Mouse (Mus musculus): Measurements from ENCODE around the gene Gcn1l1.
"Not testable (repeated sequence)": the region's sequence is repeated elsewhere in the genome, so short reads cannot be mapped to it uniquely, and the experiment has no call there.

Gcn1l1 gene

GRCm38 (mm10) chr5:115559237-115560101 is 5.6 kb upstream of the Gcn1l1 start, which contains the start of gene Rplp0:
TSS of gene Rplp0 (plus strand) at chr5:115559467.
- peak; percentile 100 for DNase-seq (ENCODE audit: low spot score)

- DNase-seq (ENCODE audit: low spot score): no peak
Measured at GRCm38 (mm10) chr5:115560336-115560905, 4.6 kb upstream of the Gcn1l1 start.

GRCm38 (mm10) chr5:115563771-115564585 is 1.1 kb upstream of the Gcn1l1 start:
- DNase-seq (ENCODE audit: low spot score): no peak

- no peak for DNase-seq (ENCODE audit: low spot score)
Measured at GRCm38 (mm10) chr5:115565403-115565802, 349 bp downstream of the Gcn1l1 start.

- DNase-seq (ENCODE audit: low spot score): no peak
Measured at GRCm38 (mm10) chr5:115568681-115569080, 3.6 kb downstream of the Gcn1l1 start.

GRCm38 (mm10) chr5:115569308-115569707 is 4.3 kb downstream of the Gcn1l1 start:
- DNase-seq (ENCODE audit: low spot score): no peak

GRCm38 (mm10) chr5:115569721-115570120 is 4.7 kb downstream of the Gcn1l1 start:
- DNase-seq (ENCODE audit: low spot score): no peak

- no peak for DNase-seq (ENCODE audit: low spot score)
Measured at GRCm38 (mm10) chr5:115571086-115571485, 6.0 kb downstream of the Gcn1l1 start.

GRCm38 (mm10) chr5:115572679-115573535 is 7.9 kb downstream of the Gcn1l1 start:
- no peak for DNase-seq (ENCODE audit: low spot score)

- no peak for DNase-seq (ENCODE audit: low spot score)
Measured at GRCm38 (mm10) chr5:115574992-115575391, 9.9 kb downstream of the Gcn1l1 start.

- not testable (repeated sequence) for DNase-seq (ENCODE audit: low spot score)
Measured at GRCm38 (mm10) chr5:115577686-115578085, 12.6 kb downstream of the Gcn1l1 start.

GRCm38 (mm10) chr5:115578922-115579321 is 13.9 kb downstream of the Gcn1l1 start:
- DNase-seq (ENCODE audit: low spot score): no peak

GRCm38 (mm10) chr5:115579363-115579762 is 14.3 kb downstream of the Gcn1l1 start:
- no peak for DNase-seq (ENCODE audit: low spot score)

- DNase-seq (ENCODE audit: low spot score): no peak
Measured at GRCm38 (mm10) chr5:115580229-115581001, 15.4 kb downstream of the Gcn1l1 start.

GRCm38 (mm10) chr5:115581662-115582061 is 16.6 kb downstream of the Gcn1l1 start:
- no peak for DNase-seq (ENCODE audit: low spot score)

GRCm38 (mm10) chr5:115585616-115586015 is 20.6 kb downstream of the Gcn1l1 start:
- no peak for DNase-seq (ENCODE audit: low spot score)

- DNase-seq (ENCODE audit: low spot score): no peak
Measured at GRCm38 (mm10) chr5:115586166-115586565, 21.1 kb downstream of the Gcn1l1 start.

GRCm38 (mm10) chr5:115586780-115587179 is 21.7 kb downstream of the Gcn1l1 start:
- DNase-seq (ENCODE audit: low spot score): no peak

GRCm38 (mm10) chr5:115591028-115591427 is 26.0 kb downstream of the Gcn1l1 start:
- DNase-seq (ENCODE audit: low spot score): no peak

- DNase-seq (ENCODE audit: low spot score): no peak
Measured at GRCm38 (mm10) chr5:115591506-115591905, 26.5 kb downstream of the Gcn1l1 start.

GRCm38 (mm10) chr5:115603561-115603960 is 38.5 kb downstream of the Gcn1l1 start:
- no peak for DNase-seq (ENCODE audit: low spot score)

Measured in spleen, adult 12 weeks (tissue).